Mouse (Mus musculus) testis, adult 10 weeks (tissue): ENCODE measurements around the gene Tmem204. TPM values are rescaled to one million over a fixed set of nuclear protein-coding genes. Genes with fewer than 3 reads are reported as not detected.

ENCODE experiments used
- polyA plus RNA-seq: library from polyadenylated mRNA; stranded (reverse); fragments of 350-450 nt; fragmentation: Illumina TruSeq; extraction: RNeasy Lipid Tissue Mini Kit (QIAGEN cat#74804); gene quantifications from one replicate; pipeline ENCODE4 v1.2.3, GENCODE M21; 2014; ENCODE audit warnings: low read depth, low replicate concordance

Tmem204 gene
- 1.2 TPM for polyA plus RNA-seq

GRCm38 (mm10) chr17:25083444-25083931 lies at the start of gene Tmem204:
Gene Tmem204 (minus strand): TSS chr17:25083591.

GRCm38 (mm10) chr17:25120406-25120805 lies 37.0 kb upstream of the Tmem204 start, which contains the start of gene Ptx4:
Gene Ptx4 (plus strand): TSS chr17:25120760.

GRCm38 (mm10) chr17:25115664-25116432 lies 32.5 kb upstream of the Tmem204 start, which contains the start of gene Telo2:
Gene Telo2 (minus strand): TSS chr17:25115967.

GRCm38 (mm10) chr17:25015655-25016291 lies 67.6 kb downstream of the Tmem204 start, which contains the start of the genes Cramp1l and Ift140:
Gene Cramp1l (minus strand): TSS chr17:25015788.
Gene Ift140 (plus strand): TSS chr17:25016085.

Other genes starting within 250 kb of the Tmem204 start
- 93.5 TPM for gene Hagh, start 243.4 kb downstream of the Tmem204 start, polyA plus RNA-seq
- 25.4 TPM for gene Fahd1, start 233.2 kb downstream of the Tmem204 start, polyA plus RNA-seq
- not detected for gene Igfals, start 217.6 kb downstream of the Tmem204 start, polyA plus RNA-seq
- gene Nubp2, start 197.2 kb downstream of the Tmem204 start, polyA plus RNA-seq: 19.6 TPM
- 1.6 TPM for gene Spsb3, start 196.9 kb downstream of the Tmem204 start, polyA plus RNA-seq
- 1.9 TPM for gene Eme2, start 188.5 kb downstream of the Tmem204 start, polyA plus RNA-seq
- 0.64 TPM for gene Mrps34, start 188.5 kb downstream of the Tmem204 start, polyA plus RNA-seq
- gene Nme3, start 187.1 kb downstream of the Tmem204 start, polyA plus RNA-seq: 0.69 TPM
- 4.3 TPM for gene Mapk8ip3, start 146.6 kb downstream of the Tmem204 start, polyA plus RNA-seq
- gene Jpt2, start 122.9 kb downstream of the Tmem204 start, polyA plus RNA-seq: 13.2 TPM
- 13.1 TPM for gene Cramp1l, start 67.8 kb downstream of the Tmem204 start, polyA plus RNA-seq
- 141 TPM for gene Ift140, start 67.5 kb downstream of the Tmem204 start, polyA plus RNA-seq
- gene Telo2, start 32.4 kb upstream of the Tmem204 start, polyA plus RNA-seq: 0.48 TPM
- gene Ptx4, start 37.2 kb upstream of the Tmem204 start, polyA plus RNA-seq: not detected
- gene Clcn7, start 49.8 kb upstream of the Tmem204 start, polyA plus RNA-seq: 3.2 TPM
- 2.2 TPM for gene Ccdc154, start 78.9 kb upstream of the Tmem204 start, polyA plus RNA-seq
- gene Gm38655, start 91.9 kb upstream of the Tmem204 start, polyA plus RNA-seq: not detected
- gene BC003965, start 101.0 kb upstream of the Tmem204 start, polyA plus RNA-seq: 5.9 TPM
- gene Unkl, start 104.8 kb upstream of the Tmem204 start, polyA plus RNA-seq: 3.5 TPM
- gene Gnptg, start 156.5 kb upstream of the Tmem204 start, polyA plus RNA-seq: 2.9 TPM
- gene Tsr3, start 156.6 kb upstream of the Tmem204 start, polyA plus RNA-seq: 6.2 TPM
- 0.20 TPM for gene Baiap3, start 172.8 kb upstream of the Tmem204 start, polyA plus RNA-seq
- 461 TPM for gene Ube2i, start 191.0 kb upstream of the Tmem204 start, polyA plus RNA-seq
- not detected for gene Prss34, start 214.8 kb upstream of the Tmem204 start, polyA plus RNA-seq
- not detected for gene Prss28, start 225.1 kb upstream of the Tmem204 start, polyA plus RNA-seq
- gene Prss29, start 235.1 kb upstream of the Tmem204 start, polyA plus RNA-seq: not detected